Mouse (Mus musculus) CH12F3 (cell line): ENCODE data around the gene Slfnl1.

Experiments
- in situ Hi-C: fragments of 300-500 bp; cut with MboI; formaldehyde crosslinking; loops from 2 replicates; pipeline ENCODE4 v1.14.3; 2020; ENCODE audit warnings: low sequenced_read_pairs

The Slfnl1 gene

GRCm38 (mm10) chr4:120580894-120581293 is 48.9 kb downstream of the Slfnl1 start:
- in situ Hi-C loops: loop anchor here (25.0 kb wide), 1 partner anchor 331 kb away; no protein-coding TSS in a partner anchor

GRCm38 (mm10) chr4:120581711-120582110 is 49.7 kb downstream of the Slfnl1 start:
- in situ Hi-C loops: loop anchor here (25.0 kb wide), 1 partner anchor 331 kb away; no protein-coding TSS in a partner anchor
